Mouse (Mus musculus): ENCODE measurements around the gene Lmf1. TPM values are rescaled to one million over a fixed set of nuclear protein-coding genes. Genes with fewer than 3 reads are reported as not detected.

The Lmf1 gene
- polyA plus RNA-seq, 1 experiment = 19.2 TPM

- TF ChIP-seq POLR2A (IDR thresholded peaks at IDR 0.05; ENCODE audit: low read depth, low read length) = no peak
- no peak for TF ChIP-seq CTCF (IDR thresholded peaks at IDR 0.05; ENCODE audit: borderline replicate concordance, insufficient read depth, low read length)
- H3K4me1 ChIP-seq (ENCODE audit: control insufficient read depth, insufficient read depth, low read length) = no peaks in the 10 kb centered on the region
- no peak overlapping the region for H3K4me3 ChIP-seq (ENCODE audit: insufficient read depth, low read length)
- no peak overlapping the region for H3K27ac ChIP-seq (ENCODE audit: insufficient read depth, low read length)
Observed at GRCm38 (mm10) chr17:25567261-25567660, 11.6 kb upstream of the Lmf1 start.

GRCm38 (mm10) chr17:25567745-25568144, 11.1 kb upstream of the Lmf1 start:
- no peak overlapping the region for H3K27ac ChIP-seq (ENCODE audit: insufficient read depth, low read length)
- no peak overlapping the region for H3K4me3 ChIP-seq (ENCODE audit: insufficient read depth, low read length)
- H3K4me1 ChIP-seq (ENCODE audit: control insufficient read depth, insufficient read depth, low read length) = no peaks in the 10 kb centered on the region
- TF ChIP-seq POLR2A (IDR thresholded peaks at IDR 0.05; ENCODE audit: low read depth, low read length) (no peak), CTCF (IDR thresholded peaks at IDR 0.05; ENCODE audit: borderline replicate concordance, insufficient read depth, low read length) (peak; percentile 81)

GRCm38 (mm10) chr17:25568206-25568605, 10.7 kb upstream of the Lmf1 start:
- Histone ChIP-seq H3K4me3 (ENCODE audit: insufficient read depth, low read length) (no peak overlapping the region), H3K27ac (ENCODE audit: insufficient read depth, low read length) (no peak overlapping the region), H3K4me1 (ENCODE audit: control insufficient read depth, insufficient read depth, low read length) (no peaks in the 10 kb centered on the region)
- no peak for TF ChIP-seq CTCF (IDR thresholded peaks at IDR 0.05; ENCODE audit: borderline replicate concordance, insufficient read depth, low read length)
- TF ChIP-seq POLR2A (IDR thresholded peaks at IDR 0.05; ENCODE audit: low read depth, low read length) = no peak

GRCm38 (mm10) chr17:25568880-25569279, 10.0 kb upstream of the Lmf1 start:
- Histone ChIP-seq H3K27ac (ENCODE audit: insufficient read depth, low read length) (no peak overlapping the region), H3K4me3 (ENCODE audit: insufficient read depth, low read length) (no peak overlapping the region), H3K4me1 (ENCODE audit: control insufficient read depth, insufficient read depth, low read length) (no peaks in the 10 kb centered on the region)
- TF ChIP-seq POLR2A (IDR thresholded peaks at IDR 0.05; ENCODE audit: low read depth, low read length) (no peak), CTCF (IDR thresholded peaks at IDR 0.05; ENCODE audit: borderline replicate concordance, insufficient read depth, low read length) (no peak)

- Histone ChIP-seq H3K4me3 (ENCODE audit: insufficient read depth, low read length) (peak overlapping the region; percentile 45), H3K27ac (ENCODE audit: insufficient read depth, low read length) (no peak overlapping the region), H3K4me1 (ENCODE audit: control insufficient read depth, insufficient read depth, low read length) (no peaks in the 10 kb centered on the region)
- TF ChIP-seq POLR2A (IDR thresholded peaks at IDR 0.05; ENCODE audit: low read depth, low read length) = no peak
- no peak for TF ChIP-seq CTCF (IDR thresholded peaks at IDR 0.05; ENCODE audit: borderline replicate concordance, insufficient read depth, low read length)
Observed at GRCm38 (mm10) chr17:25569833-25570647, 8.8 kb upstream of the Lmf1 start.

- TF ChIP-seq CTCF (IDR thresholded peaks at IDR 0.05; ENCODE audit: borderline replicate concordance, insufficient read depth, low read length) (no peak), POLR2A (IDR thresholded peaks at IDR 0.05; ENCODE audit: low read depth, low read length) (peak; percentile 62)
- Histone ChIP-seq H3K4me1 (ENCODE audit: control insufficient read depth, insufficient read depth, low read length) (no peaks in the 10 kb centered on the region), H3K4me3 (ENCODE audit: insufficient read depth, low read length) (peak within 1 kb of the TSS; percentile 45), H3K27ac (ENCODE audit: insufficient read depth, low read length) (no peak within 1 kb of the TSS)
Observed at GRCm38 (mm10) chr17:25570648-25571452, 8.0 kb upstream of the Lmf1 start, which contains the start of gene Sox8. Gene Sox8 (minus strand): TSS chr17:25570686.

GRCm38 (mm10) chr17:25571453-25571820, 7.4 kb upstream of the Lmf1 start:
- Histone ChIP-seq H3K4me1 (ENCODE audit: control insufficient read depth, insufficient read depth, low read length) (no peaks in the 10 kb centered on the region), H3K4me3 (ENCODE audit: insufficient read depth, low read length) (peak overlapping the region; percentile 45), H3K27ac (ENCODE audit: insufficient read depth, low read length) (no peak overlapping the region)
- TF ChIP-seq CTCF (IDR thresholded peaks at IDR 0.05; ENCODE audit: borderline replicate concordance, insufficient read depth, low read length) (no peak), POLR2A (IDR thresholded peaks at IDR 0.05; ENCODE audit: low read depth, low read length) (no peak)

GRCm38 (mm10) chr17:25575208-25575971, 3.5 kb upstream of the Lmf1 start:
- Histone ChIP-seq H3K27ac (ENCODE audit: insufficient read depth, low read length) (no peak overlapping the region), H3K4me3 (ENCODE audit: insufficient read depth, low read length) (no peak overlapping the region), H3K4me1 (ENCODE audit: control insufficient read depth, insufficient read depth, low read length) (0 out of 2 replicates have a peak, but pooled peaks cover 2% of the 10 kb centered on the region)
- TF ChIP-seq CTCF (IDR thresholded peaks at IDR 0.05; ENCODE audit: borderline replicate concordance, insufficient read depth, low read length) (no peak), POLR2A (IDR thresholded peaks at IDR 0.05; ENCODE audit: low read depth, low read length) (no peak)

- no peak overlapping the region for H3K27ac ChIP-seq (ENCODE audit: insufficient read depth, low read length)
- H3K4me3 ChIP-seq (ENCODE audit: insufficient read depth, low read length) = no peak overlapping the region
- 0 out of 2 replicates have a peak, but pooled peaks cover 2% of the 10 kb centered on the region for H3K4me1 ChIP-seq (ENCODE audit: control insufficient read depth, insufficient read depth, low read length)
- TF ChIP-seq CTCF (IDR thresholded peaks at IDR 0.05; ENCODE audit: borderline replicate concordance, insufficient read depth, low read length) (no peak), POLR2A (IDR thresholded peaks at IDR 0.05; ENCODE audit: low read depth, low read length) (no peak)
Observed at GRCm38 (mm10) chr17:25576034-25576433, 2.9 kb upstream of the Lmf1 start.

All from embryonic fibroblast, embryonic 13.5 days (primary cell).